Mouse (Mus musculus) left cerebral cortex, postnatal 10 days (tissue): ENCODE measurements around the gene Gpsm2. TPM values are rescaled to one million over a fixed set of nuclear protein-coding genes. Genes with fewer than 3 reads are reported as not detected.

ENCODE experiments used
- DNase-seq, 2 experiments: peaks; one replicate each; pipeline ENCODE4 v3.0.0; 2021 to 2022; ENCODE audit warnings: low spot score in 2 of 2, mixed read lengths in 1 of 2; ENCODE audit errors: extremely low spot score in 1 of 2
- intact Hi-C: fragments of 180-260 bp; cut with DNase I; formaldehyde crosslinking; loops from one replicate; pipeline ENCODE4 v1.15.1; 2025
- total RNA-seq, 2 experiments: library from RNA; stranded (reverse); gene quantifications; 2 replicates each; pipeline ENCODE4 v1.2.3; 2021

Gpsm2 gene
- total RNA-seq, 2 experiments from 2014 or later: 12.8 to 13.4 TPM

GRCm38 (mm10) chr3:108730316-108730715 lies 8.2 kb upstream of the Gpsm2 start:
- DNase-seq: no peak
- intact Hi-C loops: no loop called here

GRCm38 (mm10) chr3:108727776-108728175 lies 5.7 kb upstream of the Gpsm2 start:
- no peak for DNase-seq
- intact Hi-C loops: no loop called here

- intact Hi-C loops: no loop called here
- DNase-seq: no peak
Measured at GRCm38 (mm10) chr3:108727344-108727743, 5.2 kb upstream of the Gpsm2 start.

GRCm38 (mm10) chr3:108726413-108726812 lies 4.3 kb upstream of the Gpsm2 start:
- DNase-seq: no peak
- intact Hi-C loops: no loop called here

- DNase-seq: peak; percentile 53 to 70
- intact Hi-C loops: loop anchor here (5.0 kb wide), 2 partner anchors 51 to 106 kb away; no protein-coding TSS in a partner anchor
Measured at GRCm38 (mm10) chr3:108721076-108721991, 775 bp downstream of the Gpsm2 start.

- no peak for DNase-seq
- intact Hi-C loops: loop anchor here (5.0 kb wide), 2 partner anchors 53 to 108 kb away; no protein-coding TSS in a partner anchor
Measured at GRCm38 (mm10) chr3:108719761-108720160, 2.3 kb downstream of the Gpsm2 start.

- no peak for DNase-seq
- intact Hi-C loops: no loop called here
Measured at GRCm38 (mm10) chr3:108719357-108719756, 2.8 kb downstream of the Gpsm2 start.

GRCm38 (mm10) chr3:108717896-108718502 lies 4.1 kb downstream of the Gpsm2 start:
- intact Hi-C loops: no loop called here
- no peak for DNase-seq

- no peak for DNase-seq
- intact Hi-C loops: no loop called here
Measured at GRCm38 (mm10) chr3:108714837-108715236, 7.3 kb downstream of the Gpsm2 start.

- intact Hi-C loops: no loop called here
- DNase-seq: no peak
Measured at GRCm38 (mm10) chr3:108713065-108713675, 8.9 kb downstream of the Gpsm2 start.

- DNase-seq: no peak
- intact Hi-C loops: no loop called here
Measured at GRCm38 (mm10) chr3:108711296-108711695, 10.8 kb downstream of the Gpsm2 start.

GRCm38 (mm10) chr3:108702789-108703188 lies 19.3 kb downstream of the Gpsm2 start:
- intact Hi-C loops: loop anchor here (5.0 kb wide), 1 partner anchor 70 kb away; no protein-coding TSS in a partner anchor
- DNase-seq: no peak

GRCm38 (mm10) chr3:108701256-108701655 lies 20.9 kb downstream of the Gpsm2 start:
- no peak for DNase-seq
- intact Hi-C loops: loop anchor here (5.0 kb wide), 1 partner anchor 71 kb away; no protein-coding TSS in a partner anchor

GRCm38 (mm10) chr3:108699786-108700185 lies 22.3 kb downstream of the Gpsm2 start:
- DNase-seq: no peak
- intact Hi-C loops: loop anchor here (5.0 kb wide), 1 partner anchor 73 kb away; no protein-coding TSS in a partner anchor

- no peak for DNase-seq
- intact Hi-C loops: no loop called here
Measured at GRCm38 (mm10) chr3:108698662-108699061, 23.4 kb downstream of the Gpsm2 start.

- no peak for DNase-seq
- intact Hi-C loops: no loop called here
Measured at GRCm38 (mm10) chr3:108694321-108694720, 27.8 kb downstream of the Gpsm2 start.

GRCm38 (mm10) chr3:108689979-108690378 lies 32.1 kb downstream of the Gpsm2 start:
- DNase-seq: no peak
- intact Hi-C loops: no loop called here

GRCm38 (mm10) chr3:108689446-108689845 lies 32.7 kb downstream of the Gpsm2 start:
- DNase-seq: no peak
- intact Hi-C loops: no loop called here

GRCm38 (mm10) chr3:108689015-108689441 lies 33.1 kb downstream of the Gpsm2 start:
- DNase-seq: no peak
- intact Hi-C loops: no loop called here
